Mouse (Mus musculus) liver, adult 2 months (tissue): ENCODE measurements at regions not wholly inside any gene's neighbourhood (a gene's known extent, or its start where the extent isn't known, plus 50 kb on each side); places are given as distances from the start of the nearest gene placed in this dataset.

Source experiments
- CTCF ChIP-seq: fragments of 200-500 bp; IDR thresholded peaks from 2 replicates; pipeline ENCODE4 v1.5.1; 2011; ENCODE audit warnings: low read depth, low read length, control low read depth
- POLR2A ChIP-seq: fragments of 200-500 bp; IDR thresholded peaks from 2 replicates; pipeline ENCODE4 v1.6.1; 2011; ENCODE audit warnings: low read length, control low read depth; ENCODE audit not compliant: insufficient read depth; ENCODE audit errors: extremely low read depth

- TF ChIP-seq POLR2A (no peak), CTCF (no peak)
These were observed 148.3 kb upstream of the Atp2b1 start for GRCm38 (mm10) chr10:98765786-98766419.
